Mouse (Mus musculus) G1E (cell line): ENCODE measurements at regions not wholly inside any gene's neighbourhood (a gene's known extent, or its start where the extent isn't known, plus 50 kb on each side); places are given as distances from the start of the nearest gene placed in this dataset.

Experiments used
- ATAC-seq: 2 replicates; pipeline ENCODE4 v1.8.0; 2016; ENCODE audit warnings: mild to moderate bottlenecking; ENCODE audit not compliant: insufficient number of reproducible peaks, poor library complexity, low FRiP score, severe bottlenecking; ENCODE audit errors: extremely low read depth
- DNase-seq: peaks from one replicate; pipeline ENCODE4 v3.0.0; 2012; ENCODE audit warnings: low spot score
- H3K27me3 ChIP-seq: 2 replicates; pipeline ENCODE4 v1.6.1; 2012; ENCODE audit warnings: mild to moderate bottlenecking, low read length, inconsistent platforms; ENCODE audit not compliant: insufficient read depth
- H3K36me3 ChIP-seq: replicated peaks from 2 replicates; pipeline ENCODE3; 2012; ENCODE audit warnings: mild to moderate bottlenecking, inconsistent platforms
- H3K4me1 ChIP-seq: 2 replicates; pipeline ENCODE4 v1.6.1; 2012; ENCODE audit warnings: low read depth, low read length, inconsistent platforms, mixed read lengths; ENCODE audit not compliant: insufficient read depth
- H3K4me3 ChIP-seq: 2 replicates; pipeline ENCODE4 v1.5.1; 2012; ENCODE audit warnings: low read depth, mild to moderate bottlenecking, inconsistent platforms, low read length, moderate library complexity, mixed read lengths
- H3K9me3 ChIP-seq: replicated peaks from 2 replicates; pipeline ENCODE4 v1.6.1; 2012; ENCODE audit warnings: inconsistent platforms
- CTCF ChIP-seq: IDR thresholded peaks from 2 replicates; pipeline ENCODE4 v1.5.1; 2012; ENCODE audit warnings: low read depth, low read length, inconsistent platforms, mixed read lengths
- GATA1 ChIP-seq: IDR thresholded peaks from 2 replicates; pipeline ENCODE4 v1.6.1; 2012; ENCODE audit warnings: borderline replicate concordance, low read length, inconsistent platforms, mixed read lengths
- GATA2 ChIP-seq: IDR thresholded peaks from 2 replicates; pipeline ENCODE4 v1.6.1; 2012; ENCODE audit warnings: low read depth, low read length, inconsistent platforms, borderline replicate concordance
- POLR2AphosphoS5 ChIP-seq: IDR thresholded peaks from 2 replicates; pipeline ENCODE4 v1.6.1; 2012; ENCODE audit warnings: low read depth, low read length, inconsistent platforms; ENCODE audit not compliant: insufficient replicate concordance
- TAL1 ChIP-seq: conservative IDR thresholded peaks from 2 replicates; pipeline ENCODE4 v1.6.1; 2012; ENCODE audit warnings: low read depth, low read length, inconsistent platforms, mixed read lengths

DNA sequence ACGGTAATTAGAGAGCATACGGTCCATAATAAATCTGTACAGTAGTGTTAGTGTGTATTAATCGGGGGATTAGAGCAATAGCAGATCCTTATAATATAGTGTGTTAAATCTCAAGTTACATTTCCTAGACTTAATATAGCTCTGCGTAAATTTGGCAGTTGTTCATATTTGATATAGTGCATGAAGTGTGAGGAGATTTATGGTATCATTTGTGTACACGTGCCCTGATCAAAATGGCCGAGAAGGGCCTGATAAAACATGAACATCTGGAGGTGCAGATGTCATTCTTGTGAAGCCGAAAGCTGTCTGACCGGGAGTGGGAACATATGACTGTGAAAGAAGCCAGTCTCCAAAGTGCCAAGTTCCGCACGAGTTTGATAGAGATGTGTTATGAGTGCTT lies 376.9 kb downstream of the Gpat3 start:
- no peak overlapping the region for H3K4me3 ChIP-seq
- no peaks in the 10 kb centered on the region for H3K36me3 ChIP-seq
- TF ChIP-seq TAL1 = no peak
- H3K9me3 ChIP-seq = peaks cover 35% of the 10 kb centered on the region
- ATAC-seq = no peak
- H3K4me1 ChIP-seq = no peaks in the 10 kb centered on the region
- no peak for DNase-seq
- no peaks in the 10 kb centered on the region for H3K27me3 ChIP-seq

DNA sequence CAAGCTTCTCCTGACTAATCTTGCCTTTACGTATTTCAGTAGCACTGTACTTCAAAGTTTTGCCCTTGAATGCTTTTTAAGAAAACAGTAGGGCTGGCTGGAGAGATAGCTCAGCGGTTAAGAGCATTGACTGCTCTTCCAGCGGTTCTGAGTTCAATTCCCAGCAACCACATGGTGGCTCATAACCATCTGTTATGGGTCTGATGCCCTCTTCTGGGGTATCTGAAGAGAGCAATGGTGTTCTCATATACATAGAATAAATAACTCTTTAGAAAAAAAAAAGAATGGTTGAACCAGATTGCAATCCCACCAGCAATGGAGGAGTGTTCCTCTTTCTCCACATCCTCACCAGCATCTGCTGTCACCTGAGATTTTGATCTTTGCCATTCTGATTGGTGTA lies 372.6 kb downstream of the Gpat3 start:
- no peak for ATAC-seq
- no peaks in the 10 kb centered on the region for H3K36me3 ChIP-seq
- H3K9me3 ChIP-seq = peaks cover 41% of the 10 kb centered on the region
- H3K4me1 ChIP-seq = no peaks in the 10 kb centered on the region
- H3K27me3 ChIP-seq = no peaks in the 10 kb centered on the region
- H3K4me3 ChIP-seq = no peak overlapping the region
- DNase-seq = no peak
- TF ChIP-seq CTCF (no peak), POLR2AphosphoS5 (no peak)

DNA sequence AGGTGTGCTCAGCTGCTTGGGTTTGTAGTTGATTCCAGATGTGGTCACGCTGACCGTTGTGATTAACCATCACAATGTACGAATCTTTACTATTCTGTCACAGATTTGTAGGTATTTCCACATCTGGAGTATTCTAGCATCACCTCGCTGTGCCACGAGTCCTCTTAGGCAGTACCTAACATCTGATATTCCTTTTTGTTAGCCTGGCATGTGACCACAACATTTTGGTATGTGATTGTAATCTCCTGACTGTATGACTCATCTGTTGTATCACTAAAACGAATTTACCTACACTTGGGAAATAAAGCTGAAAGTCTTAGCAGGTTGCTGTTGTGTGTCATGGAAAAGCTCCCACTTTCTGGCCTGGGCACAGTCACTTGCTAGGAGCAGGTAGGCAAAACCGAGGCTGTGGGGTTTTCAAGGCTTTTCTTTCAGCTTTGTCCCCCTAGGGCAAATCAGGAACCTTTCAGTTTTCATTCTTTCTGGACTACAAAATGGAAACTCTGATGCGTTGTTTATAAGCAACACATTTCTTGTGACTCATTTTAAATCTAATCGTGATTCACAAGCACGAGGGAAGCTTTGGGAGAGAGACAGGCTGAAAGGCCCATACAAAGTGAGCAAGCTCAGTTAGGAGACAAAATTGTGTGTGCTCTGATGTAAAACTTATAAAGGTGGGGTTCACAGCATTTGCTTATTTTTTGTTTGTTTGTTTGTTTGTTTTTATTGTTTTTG lies 371.5 kb downstream of the Gpat3 start:
- no peak for TF ChIP-seq GATA1
- no peak for TF ChIP-seq CTCF
- no peak for TF ChIP-seq POLR2AphosphoS5
- no peak for TF ChIP-seq TAL1
- no peak for TF ChIP-seq GATA2
- Histone ChIP-seq H3K36me3 (no peaks in the 10 kb centered on the region), H3K4me3 (no peak overlapping the region), H3K9me3 (peaks cover 40% of the 10 kb centered on the region), H3K4me1 (no peaks in the 10 kb centered on the region), H3K27me3 (no peaks in the 10 kb centered on the region)
- ATAC-seq (no peak), DNase-seq (no peak)

DNA sequence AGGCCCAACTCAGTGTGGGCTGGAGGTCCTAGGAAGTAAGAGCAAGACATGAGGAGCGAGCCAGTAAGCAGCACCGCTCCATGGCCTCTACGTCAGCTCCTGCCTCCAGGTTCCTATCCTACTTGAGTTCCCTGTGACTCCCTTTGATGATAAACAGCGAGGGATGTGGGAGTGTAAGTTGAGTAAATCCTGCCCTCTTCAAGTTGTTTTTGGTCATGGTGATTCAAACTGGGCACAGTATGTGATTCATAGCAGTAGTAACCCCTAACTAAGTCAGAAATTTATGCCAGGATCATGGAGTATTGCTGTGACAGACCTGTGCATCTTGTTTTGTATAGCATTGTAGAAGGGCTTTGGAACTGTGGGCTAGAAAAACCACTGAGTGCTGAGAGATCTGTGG lies 366.5 kb downstream of the Gpat3 start:
- Histone ChIP-seq H3K4me3 (no peak overlapping the region), H3K27me3 (no peaks in the 10 kb centered on the region), H3K36me3 (no peaks in the 10 kb centered on the region), H3K9me3 (peaks cover 44% of the 10 kb centered on the region), H3K4me1 (peaks cover 4% of the 10 kb centered on the region; the same call in 1 of the 2 replicates)
- TF ChIP-seq CTCF (no peak), GATA1 (no peak), GATA2 (no peak), POLR2AphosphoS5 (no peak), TAL1 (no peak)
- no peak for DNase-seq
- no peak for ATAC-seq

DNA sequence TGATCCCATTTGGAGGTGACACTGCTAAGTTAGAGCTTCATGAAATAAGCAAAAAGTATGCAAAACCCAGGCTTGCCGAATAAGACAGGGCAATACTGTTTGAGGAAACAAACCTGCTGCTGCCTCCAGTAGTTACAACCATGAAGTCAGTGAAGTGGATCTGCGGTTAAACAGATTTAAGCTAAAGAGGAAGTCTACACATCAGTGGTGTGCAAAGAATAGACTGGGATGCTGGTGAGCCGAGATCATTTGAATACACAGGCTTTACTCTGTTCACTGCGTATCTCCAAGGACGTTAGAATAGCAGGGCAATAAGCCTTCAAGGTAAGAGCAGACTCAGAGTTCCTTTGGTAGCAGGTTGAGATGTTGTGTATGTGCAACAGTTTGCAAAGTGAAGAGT lies 362.6 kb downstream of the Gpat3 start:
- no peak for DNase-seq
- no peak for TF ChIP-seq CTCF
- no peak for TF ChIP-seq POLR2AphosphoS5
- no peak for TF ChIP-seq GATA2
- no peak for TF ChIP-seq TAL1
- TF ChIP-seq GATA1 = no peak
- no peak for ATAC-seq
- Histone ChIP-seq H3K27me3 (no peaks in the 10 kb centered on the region), H3K36me3 (no peaks in the 10 kb centered on the region), H3K4me1 (peaks cover 4% of the 10 kb centered on the region; the same call in 1 of the 2 replicates), H3K9me3 (peaks cover 43% of the 10 kb centered on the region), H3K4me3 (no peak overlapping the region)

DNA sequence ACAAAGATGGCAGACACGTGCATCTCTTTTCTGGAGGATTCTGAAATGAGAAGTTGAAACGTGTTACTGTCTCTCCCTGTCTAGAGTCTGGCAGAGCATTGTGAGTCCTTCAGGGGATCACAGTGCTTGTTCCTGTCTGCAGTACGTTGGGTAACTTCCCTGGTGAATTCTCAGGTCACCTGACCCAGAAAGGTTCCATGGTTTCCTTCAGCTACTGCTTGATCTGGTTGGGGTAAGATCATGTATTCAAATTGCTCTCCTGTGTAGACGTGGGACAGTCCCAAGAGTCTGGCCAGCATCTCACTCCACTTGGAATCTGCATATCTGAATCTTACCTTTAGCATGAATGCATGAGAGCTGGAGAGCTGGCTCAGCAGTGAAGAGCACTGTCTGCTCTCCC lies 350.0 kb downstream of the Gpat3 start:
- no peak for DNase-seq
- H3K9me3 ChIP-seq = peaks cover 58% of the 10 kb centered on the region
- no peaks in the 10 kb centered on the region for H3K27me3 ChIP-seq
- H3K36me3 ChIP-seq = no peaks in the 10 kb centered on the region
- TF ChIP-seq POLR2AphosphoS5 (no peak), CTCF (no peak), GATA2 (no peak), GATA1 (no peak), TAL1 (no peak)
- no peak overlapping the region for H3K4me3 ChIP-seq
- H3K4me1 ChIP-seq = no peaks in the 10 kb centered on the region
- no peak for ATAC-seq

DNA sequence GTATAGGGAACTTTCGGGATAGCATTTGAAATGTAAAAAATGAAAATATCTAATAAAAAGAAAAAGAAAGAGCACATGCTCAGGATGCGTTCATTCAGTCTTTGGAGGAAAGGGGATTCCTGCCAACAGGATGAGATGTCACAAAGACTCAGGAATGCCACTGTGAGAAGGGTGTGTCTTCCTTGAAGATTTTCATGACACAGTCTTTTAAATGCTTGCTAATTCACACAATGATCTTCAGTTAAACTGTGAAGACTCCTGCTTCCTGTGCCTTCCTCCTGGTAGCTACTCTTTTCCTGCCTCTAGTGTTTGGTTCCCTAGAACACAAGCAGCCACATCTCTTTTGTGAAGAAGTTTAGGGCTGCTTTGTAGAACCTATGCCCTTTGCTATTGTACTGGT lies 345.5 kb downstream of the Gpat3 start:
- no peak for DNase-seq
- no peak overlapping the region for H3K4me3 ChIP-seq
- H3K4me1 ChIP-seq = no peaks in the 10 kb centered on the region
- no peaks in the 10 kb centered on the region for H3K36me3 ChIP-seq
- H3K27me3 ChIP-seq = no peaks in the 10 kb centered on the region
- TF ChIP-seq GATA1 = no peak
- ATAC-seq = no peak
- H3K9me3 ChIP-seq = peaks cover 54% of the 10 kb centered on the region
